Mouse (Mus musculus) small intestine, adult 2 months (tissue): Measurements from ENCODE around the gene Cttnbp2. TPM values are rescaled to one million over a fixed set of nuclear protein-coding genes. Genes with fewer than 3 reads are reported as not detected.

Source experiments
- H3K27ac ChIP-seq: fragments of 200-500 bp; 2 replicates; pipeline ENCODE4 v1.5.1; 2012; ENCODE audit warnings: low read depth, low read length, control low read depth, inconsistent platforms; ENCODE audit not compliant: insufficient read depth
- H3K27me3 ChIP-seq: fragments of 200-500 bp; 2 replicates; pipeline ENCODE4 v1.6.1; 2012; ENCODE audit warnings: mild to moderate bottlenecking, moderate library complexity, low read length, inconsistent platforms; ENCODE audit not compliant: control insufficient read depth, insufficient read depth
- H3K36me3 ChIP-seq: fragments of 200-500 bp; 2 replicates; pipeline ENCODE4 v1.6.1; 2012; ENCODE audit warnings: mild to moderate bottlenecking, low read length, control low read depth, inconsistent platforms; ENCODE audit not compliant: control insufficient read depth, insufficient read depth
- H3K4me1 ChIP-seq: fragments of 200-500 bp; 2 replicates; pipeline ENCODE4 v1.6.1; 2012; ENCODE audit warnings: low read length, inconsistent platforms, mixed read lengths; ENCODE audit not compliant: control insufficient read depth, insufficient read depth, insufficient read length
- H3K4me3 ChIP-seq: fragments of 200-500 bp; 2 replicates; pipeline ENCODE4 v1.5.1; 2012; ENCODE audit warnings: low read depth, mild to moderate bottlenecking, control low read depth, inconsistent platforms, low read length, moderate library complexity
- CTCF ChIP-seq: fragments of 200-500 bp; IDR thresholded peaks from 2 replicates; pipeline ENCODE4 v1.5.1; 2012; ENCODE audit warnings: low read depth, mild to moderate bottlenecking, control low read depth, inconsistent platforms, low read length, moderate library complexity, mixed read lengths; ENCODE audit not compliant: insufficient replicate concordance, insufficient read length; ENCODE audit errors: extremely low read depth
- POLR2A ChIP-seq: fragments of 200-500 bp; IDR thresholded peaks from 2 replicates; pipeline ENCODE4 v1.6.1; 2012; ENCODE audit warnings: low read depth, mild to moderate bottlenecking, control low read depth, inconsistent platforms, low read length, moderate library complexity
- WGBS: fragments of 180-500 bp; shearing (Covaris S2); methylation state at CpG from one replicate; pipeline ENCODE4 v1.1.7; 2018; 5-methylcytosine and 5-hydroxymethylcytosine counted together
- polyA plus RNA-seq: library from polyadenylated mRNA; depleted of rRNA; stranded (reverse); fragments of >200 nt; gene quantifications from 2 replicates; pipeline ENCODE4 v1.2.3, GENCODE M21; 2012

The Cttnbp2 gene
- polyA plus RNA-seq, 1 experiment, result 0.46 TPM

DNA sequence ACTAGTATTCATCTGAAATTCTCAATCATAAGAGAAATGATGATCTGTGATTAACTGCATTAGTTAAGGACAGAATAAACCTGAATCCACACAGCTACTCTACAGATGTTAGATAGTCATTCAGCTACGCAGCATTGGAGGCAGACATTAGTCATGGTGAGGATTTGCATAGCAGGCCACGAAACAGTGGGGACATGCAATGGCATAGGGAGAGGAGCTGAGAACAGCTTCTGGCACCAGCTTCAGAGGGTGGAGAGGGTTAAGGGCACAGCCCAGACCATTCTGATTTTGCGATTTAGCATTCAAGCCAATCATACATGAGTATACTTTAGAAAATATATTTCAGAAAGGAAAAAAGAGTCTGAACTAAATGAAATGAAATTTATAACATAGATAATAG, 84.6 kb downstream of the Cttnbp2 start:
- Histone ChIP-seq H3K4me3 (no peak overlapping the region), H3K36me3 (no peaks in the 10 kb centered on the region), H3K27ac (no peak overlapping the region), H3K27me3 (no peaks in the 10 kb centered on the region), H3K4me1 (no peaks in the 10 kb centered on the region)
- TF ChIP-seq POLR2A (no peak), CTCF (no peak)
- WGBS, result 89% methylated on average over 3 of the region's 3 CpGs

DNA sequence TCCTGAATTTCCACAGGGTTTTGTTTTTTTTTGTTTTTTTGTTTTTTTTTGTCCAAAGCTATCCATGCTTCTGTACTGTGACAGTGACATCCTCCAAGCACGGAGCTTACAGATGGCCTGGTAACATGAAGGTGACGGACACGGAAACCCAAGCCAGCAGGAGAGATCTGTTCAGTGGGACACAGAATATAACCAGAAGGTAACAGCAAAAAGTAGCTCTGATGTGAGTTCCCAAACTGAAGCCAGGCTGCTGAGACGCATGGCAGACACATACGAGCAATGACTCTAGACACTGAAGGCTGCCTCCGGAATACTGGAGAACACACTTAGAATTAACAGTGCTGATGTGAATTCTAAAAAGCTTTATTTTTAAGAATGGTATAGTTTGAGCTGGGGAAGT, 89.8 kb downstream of the Cttnbp2 start:
- H3K36me3 ChIP-seq, result no peaks in the 10 kb centered on the region
- H3K4me3 ChIP-seq, result no peak overlapping the region
- no peak overlapping the region for H3K27ac ChIP-seq
- peaks cover 2% of the 10 kb centered on the region; the same call in 1 of the 2 replicates for H3K4me1 ChIP-seq
- H3K27me3 ChIP-seq, result no peaks in the 10 kb centered on the region
- TF ChIP-seq POLR2A (no peak), CTCF (no peak)
- WGBS, result 96% methylated on average over 6 of the region's 6 CpGs

DNA sequence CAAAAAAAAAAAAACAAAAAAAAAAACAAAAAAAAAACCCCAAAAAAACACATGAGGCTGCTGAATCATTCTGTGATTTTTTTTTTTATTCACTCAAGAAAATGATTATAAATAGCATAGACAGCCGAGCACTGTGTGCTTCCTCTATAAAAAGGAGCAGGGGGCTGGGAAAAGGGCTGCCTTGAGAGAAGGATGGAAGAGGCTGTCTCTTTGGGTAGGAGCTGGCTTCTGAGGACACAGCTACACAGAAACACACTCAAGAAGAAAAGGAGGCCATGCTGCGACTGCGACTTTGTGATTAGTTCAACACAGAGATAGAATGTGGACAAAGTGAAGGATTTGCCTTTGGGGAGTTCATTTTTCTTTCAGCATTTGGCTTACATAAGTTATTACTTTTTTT, 90.3 kb downstream of the Cttnbp2 start:
- Histone ChIP-seq H3K4me3 (no peak overlapping the region), H3K27ac (no peak overlapping the region), H3K4me1 (peaks cover 2% of the 10 kb centered on the region; the same call in 1 of the 2 replicates), H3K27me3 (no peaks in the 10 kb centered on the region), H3K36me3 (no peaks in the 10 kb centered on the region)
- 86% methylated on average over 3 of the region's 3 CpGs for WGBS
- TF ChIP-seq POLR2A (no peak), CTCF (no peak)

DNA sequence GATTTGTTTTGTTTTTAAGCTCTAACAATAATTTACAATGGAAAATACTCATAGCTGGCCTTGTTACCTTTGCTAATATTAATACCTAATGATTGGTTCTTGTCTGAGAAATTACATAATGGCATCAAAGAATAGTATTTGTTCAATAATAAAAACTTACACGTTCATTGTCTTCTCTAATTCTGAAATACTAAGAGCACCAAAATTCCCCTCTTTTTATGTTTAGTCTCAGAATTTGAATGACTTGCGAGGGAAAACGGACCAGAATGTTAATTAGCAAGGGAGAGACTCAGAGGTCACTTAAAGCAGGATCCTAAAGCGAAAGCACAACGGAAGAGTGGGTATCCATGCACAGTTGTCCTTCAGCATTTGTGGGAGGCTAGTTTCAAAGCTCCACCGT, 91.5 kb downstream of the Cttnbp2 start:
- peaks cover 2% of the 10 kb centered on the region; the same call in 1 of the 2 replicates for H3K4me1 ChIP-seq
- no peaks in the 10 kb centered on the region for H3K36me3 ChIP-seq
- TF ChIP-seq POLR2A, result no peak
- TF ChIP-seq CTCF, result no peak
- WGBS, result 93% methylated on average over 6 of the region's 6 CpGs
- no peak overlapping the region for H3K4me3 ChIP-seq
- no peak overlapping the region for H3K27ac ChIP-seq
- H3K27me3 ChIP-seq, result no peaks in the 10 kb centered on the region

DNA sequence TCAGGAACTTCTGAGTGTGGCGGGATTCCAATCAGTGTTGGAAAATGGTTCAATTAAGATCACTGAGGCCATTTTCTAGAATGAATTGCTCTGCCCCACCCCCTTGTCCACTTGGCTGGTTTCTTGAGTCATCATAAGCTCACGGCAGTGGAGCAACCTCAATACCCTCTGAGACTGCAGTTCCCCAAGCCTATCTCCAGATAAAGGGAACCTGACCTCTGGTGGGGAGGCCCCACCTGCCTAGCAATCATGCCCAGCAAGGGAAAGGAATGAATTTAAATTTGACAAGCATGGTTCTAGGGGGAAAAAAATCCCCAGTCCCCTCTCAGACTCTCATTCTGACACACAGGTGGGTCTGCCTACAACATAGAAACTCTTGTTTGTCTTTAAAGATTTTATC, 93.1 kb downstream of the Cttnbp2 start:
- no peak overlapping the region for H3K4me3 ChIP-seq
- H3K36me3 ChIP-seq, result no peaks in the 10 kb centered on the region
- no peaks in the 10 kb centered on the region for H3K27me3 ChIP-seq
- 50% methylated on average over 2 of the region's 2 CpGs for WGBS
- TF ChIP-seq POLR2A (no peak), CTCF (no peak)
- peaks cover 2% of the 10 kb centered on the region; the same call in 1 of the 2 replicates for H3K4me1 ChIP-seq
- no peak overlapping the region for H3K27ac ChIP-seq

DNA sequence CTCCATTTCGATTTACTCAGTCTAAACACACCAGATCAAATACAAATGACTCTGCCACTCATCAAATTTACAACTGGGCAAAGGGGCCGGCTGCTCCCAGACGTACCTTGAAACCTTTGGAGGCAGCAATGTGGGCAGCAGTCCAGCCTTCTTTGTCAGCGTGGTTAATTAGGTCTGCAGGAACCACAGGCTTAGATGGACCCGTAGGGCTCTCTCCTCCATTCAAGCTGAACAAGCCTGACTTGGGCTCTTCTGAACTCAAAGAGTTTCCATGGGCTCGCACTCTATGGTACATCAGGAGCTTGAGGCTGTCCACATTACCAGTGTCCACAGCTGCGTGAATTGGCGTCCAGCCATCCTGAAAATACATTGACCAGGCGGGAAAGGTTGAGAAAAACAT, 94.0 kb downstream of the Cttnbp2 start:
- Histone ChIP-seq H3K36me3 (no peaks in the 10 kb centered on the region), H3K4me1 (peaks cover 2% of the 10 kb centered on the region; the same call in 1 of the 2 replicates), H3K4me3 (no peak overlapping the region), H3K27ac (no peak overlapping the region), H3K27me3 (no peaks in the 10 kb centered on the region)
- WGBS, result 50% methylated on average over 9 of the region's 9 CpGs
- TF ChIP-seq CTCF, result no peak
- TF ChIP-seq POLR2A, result no peak

DNA sequence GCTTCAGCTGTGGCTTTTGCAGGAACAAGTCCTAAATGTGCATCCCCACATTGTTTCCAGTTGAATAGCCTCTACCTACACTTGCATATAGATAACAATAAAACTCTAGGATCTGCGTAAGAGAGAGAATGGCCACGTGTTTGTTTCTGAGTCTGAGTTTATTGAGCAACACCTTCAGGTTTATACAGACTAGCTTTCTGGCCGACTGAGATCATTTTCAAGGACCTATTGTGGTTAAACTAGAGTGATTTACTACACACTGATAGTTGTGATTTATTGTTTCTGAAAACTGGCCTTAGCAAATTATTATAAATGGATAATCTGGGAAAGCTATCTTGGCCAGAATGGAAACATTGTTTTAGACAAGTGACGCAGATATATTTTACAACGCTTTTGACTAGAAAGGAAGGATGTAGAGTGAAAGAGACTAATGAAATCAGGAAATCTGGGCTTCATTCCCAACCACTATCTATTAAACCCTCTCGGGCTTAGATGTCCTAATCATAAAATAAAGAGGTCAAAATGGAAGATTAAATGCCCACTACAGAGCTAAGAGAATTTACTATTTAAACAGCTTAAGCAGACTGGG, 96.7 kb downstream of the Cttnbp2 start:
- H3K4me1 ChIP-seq, result peaks cover 2% of the 10 kb centered on the region; the same call in 1 of the 2 replicates
- H3K4me3 ChIP-seq, result no peak overlapping the region
- no peaks in the 10 kb centered on the region for H3K36me3 ChIP-seq
- no peaks in the 10 kb centered on the region for H3K27me3 ChIP-seq
- 58% methylated on average over 6 of the region's 6 CpGs for WGBS
- no peak overlapping the region for H3K27ac ChIP-seq
- TF ChIP-seq POLR2A (no peak), CTCF (no peak)
